Mouse (Mus musculus) ES-E14 (cell line): ENCODE data around the gene Hbq1a. TPM values are rescaled to one million over a fixed set of nuclear protein-coding genes. Genes with fewer than 3 reads are reported as not detected.
"Not testable (repeated sequence)": the region's sequence is repeated elsewhere in the genome, so short reads cannot be mapped to it uniquely, and the experiment has no call there.

ENCODE experiments used
- DNase-seq: peaks from one replicate; pipeline ENCODE4 v3.0.0-alpha.2; 2013; ENCODE audit warnings: low read depth, low spot score
- H3K27ac ChIP-seq: 2 replicates; pipeline ENCODE4 v1.5.1; 2012; ENCODE audit warnings: low read depth, mild to moderate bottlenecking, low read length, moderate library complexity, mixed read lengths; ENCODE audit not compliant: poor library complexity, insufficient read depth, severe bottlenecking
- H3K36me3 ChIP-seq: 2 replicates; pipeline ENCODE4 v1.6.1; 2012; ENCODE audit warnings: mild to moderate bottlenecking, low read length, moderate library complexity, mixed read lengths; ENCODE audit not compliant: control insufficient read depth, poor library complexity, insufficient read depth, severe bottlenecking
- H3K4me1 ChIP-seq, 2 experiments: fragments of 150-350 bp in 1 of 2; sonication (generic) in 1 of 2; 2 replicates each; pipeline ENCODE4 v1.6.1; 2012; ENCODE audit warnings: low read length in 2 of 2, mild to moderate bottlenecking in 1 of 2, mixed read lengths in 1 of 2; ENCODE audit not compliant: control insufficient read depth in 2 of 2, insufficient read depth in 2 of 2, poor library complexity in 1 of 2
- H3K4me3 ChIP-seq, 2 experiments: fragments of 150-350 bp in 1 of 2; sonication (generic) in 1 of 2; 2 replicates each; pipeline ENCODE4 v1.5.1; 2012; ENCODE audit warnings: low read length in 2 of 2, low read depth in 1 of 2, mild to moderate bottlenecking in 1 of 2, mixed read lengths in 1 of 2; ENCODE audit not compliant: insufficient read depth in 1 of 2, poor library complexity in 1 of 2, severe bottlenecking in 1 of 2
- H3K9ac ChIP-seq: 2 replicates; pipeline ENCODE4 v1.6.1; 2012; ENCODE audit warnings: low read depth, mild to moderate bottlenecking, low read length, mixed read lengths; ENCODE audit not compliant: poor library complexity, insufficient read depth, severe bottlenecking
- H3K9me3 ChIP-seq: fragments of 150-350 bp; sonication (generic); 2 replicates; pipeline ENCODE4 v1.6.1; 2012; ENCODE audit warnings: low read depth, mild to moderate bottlenecking, low read length; ENCODE audit not compliant: control insufficient read depth, insufficient read depth
- CHD2 ChIP-seq: IDR thresholded peaks from 2 replicates; pipeline ENCODE4 v1.6.1; 2014; ENCODE audit warnings: mild to moderate bottlenecking, low read depth, low read length, inconsistent platforms
- HCFC1 ChIP-seq: IDR thresholded peaks from 2 replicates; pipeline ENCODE4 v1.6.1; 2012; ENCODE audit warnings: low read length, inconsistent platforms, borderline replicate concordance; ENCODE audit not compliant: insufficient read depth
- MAFK ChIP-seq: IDR thresholded peaks from 2 replicates; pipeline ENCODE4 v1.6.1; 2014; ENCODE audit warnings: mild to moderate bottlenecking, low read depth, low read length, inconsistent platforms; ENCODE audit not compliant: insufficient read depth
- ZC3H11A ChIP-seq: IDR thresholded peaks from 2 replicates; pipeline ENCODE4 v1.6.1; 2012; ENCODE audit warnings: low read depth, mild to moderate bottlenecking, inconsistent platforms, low read length, borderline replicate concordance
- ZNF384 ChIP-seq: IDR thresholded peaks from 2 replicates; pipeline ENCODE4 v1.6.1; 2012; ENCODE audit warnings: low read depth, low read length, inconsistent platforms
- in situ Hi-C, 2 experiments: fragments of 600-800 bp; cut with MboI; formaldehyde crosslinking; loops; one replicate each; pipeline ENCODE4 v1.15.1; 2025; ENCODE audit warnings: low sequenced_read_pairs in 2 of 2, inconsistent platforms in 1 of 2; ENCODE audit not compliant: unreplicated experiment in 2 of 2
- total RNA-seq: library from RNA; depleted of rRNA; stranded (reverse); fragments of 300-350 nt; gene quantifications from 2 replicates; pipeline ENCODE4 v1.2.3, GENCODE M21; 2012

Hbq1a gene
- total RNA-seq, 1 experiment: not detected

- in situ Hi-C loops, DNase-seq, H3K36me3 ChIP-seq: not testable (repeated sequence)
These were observed 2.5 kb upstream of the Hbq1a start for GRCm38 (mm10) chr11:32297417-32297816.

GRCm38 (mm10) chr11:32297866-32298531 lies 1.9 kb upstream of the Hbq1a start:
- in situ Hi-C loops: no loop called here

More at GRCm38 (mm10) chr11:32297417-32297816, 2.5 kb upstream of the Hbq1a start:
- not testable (repeated sequence) for H3K9me3 ChIP-seq, H3K4me1 ChIP-seq, H3K9ac ChIP-seq, H3K27ac ChIP-seq, H3K4me3 ChIP-seq

GRCm38 (mm10) chr11:32298532-32298918 lies 1.3 kb upstream of the Hbq1a start:
- no peak for DNase-seq
- Histone ChIP-seq H3K9ac (no peak overlapping the region), H3K36me3 (no peaks in the 10 kb centered on the region), H3K9me3 (no peaks in the 10 kb centered on the region), H3K4me1 (no peaks in the 10 kb centered on the region), H3K4me3 (no peak overlapping the region), H3K27ac (no peak overlapping the region)
- in situ Hi-C loops: no loop called here
- no peak for TF ChIP-seq CHD2
- TF ChIP-seq ZC3H11A: no peak
- no peak for TF ChIP-seq MAFK
- TF ChIP-seq HCFC1: no peak

More at GRCm38 (mm10) chr11:32297866-32298531, 1.9 kb upstream of the Hbq1a start:
- Histone ChIP-seq H3K9me3 (no peaks in the 10 kb centered on the region), H3K4me3 (no peak overlapping the region), H3K9ac (no peak overlapping the region), H3K27ac (no peak overlapping the region), H3K4me1 (no peaks in the 10 kb centered on the region), H3K36me3 (no peaks in the 10 kb centered on the region)
- TF ChIP-seq HCFC1 (no peak), ZNF384 (no peak), ZC3H11A (no peak), MAFK (no peak), CHD2 (no peak)
- DNase-seq: no peak

- H3K9me3 ChIP-seq: no peaks in the 10 kb centered on the region
- H3K4me3 ChIP-seq: peak overlapping the region; percentile 22 to 49; a peak in 2 of 4 replicates
- no peak for DNase-seq
- no peak for TF ChIP-seq ZNF384
- TF ChIP-seq ZC3H11A: no peak
- TF ChIP-seq HCFC1: no peak
- no peak for TF ChIP-seq MAFK
- no peak for TF ChIP-seq CHD2
- no peaks in the 10 kb centered on the region for H3K4me1 ChIP-seq
- H3K36me3 ChIP-seq: no peaks in the 10 kb centered on the region
- in situ Hi-C loops: no loop called here
- H3K9ac ChIP-seq: 0 out of 2 replicates have a peak overlapping the region, but pooled peaks have one; percentile 6
- no peak overlapping the region for H3K27ac ChIP-seq
These were observed 704 bp downstream of the Hbq1a start for GRCm38 (mm10) chr11:32300279-32301267.
